Mouse (Mus musculus) thymus, postnatal 25 days (tissue): ENCODE data around the gene Igf2bp2.
A peak's percentile ranks its signal among the peaks of the same experiment; 100 is the strongest.

Experiments used
- DNase-seq: peaks from one replicate; pipeline ENCODE4 v3.0.0; 2022

Igf2bp2 gene

GRCm38 (mm10) chr16:22147131-22147530 is 16.0 kb downstream of the Igf2bp2 start:
- no peak for DNase-seq

DNA sequence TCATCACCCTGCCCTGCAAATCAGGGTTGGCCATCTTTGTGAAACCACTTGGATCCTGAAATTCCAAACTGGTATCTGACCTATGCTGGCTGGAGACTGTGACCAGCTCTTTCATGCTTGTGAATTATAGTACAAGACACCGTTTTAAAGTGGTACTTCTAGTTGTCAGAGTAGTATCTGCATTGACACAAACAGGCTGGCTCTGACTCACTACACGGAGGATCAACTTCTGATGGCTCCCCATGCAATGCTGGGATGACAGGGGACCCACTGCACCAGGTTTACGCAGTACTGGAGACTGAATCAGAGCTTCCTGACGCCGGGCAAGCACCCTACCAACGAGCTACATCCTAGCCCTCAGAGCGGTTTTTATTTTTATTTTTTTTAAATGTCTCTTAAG is 17.0 kb downstream of the Igf2bp2 start:
- DNase-seq = no peak

GRCm38 (mm10) chr16:22144490-22144889 is 18.6 kb downstream of the Igf2bp2 start:
- DNase-seq = no peak

GRCm38 (mm10) chr16:22140861-22141260 is 22.2 kb downstream of the Igf2bp2 start:
- DNase-seq = no peak

GRCm38 (mm10) chr16:22139821-22140220 is 23.3 kb downstream of the Igf2bp2 start:
- no peak for DNase-seq

GRCm38 (mm10) chr16:22136198-22136597 is 26.9 kb downstream of the Igf2bp2 start:
- no peak for DNase-seq

GRCm38 (mm10) chr16:22131321-22131720 is 31.8 kb downstream of the Igf2bp2 start:
- peak; percentile 60 for DNase-seq

DNA sequence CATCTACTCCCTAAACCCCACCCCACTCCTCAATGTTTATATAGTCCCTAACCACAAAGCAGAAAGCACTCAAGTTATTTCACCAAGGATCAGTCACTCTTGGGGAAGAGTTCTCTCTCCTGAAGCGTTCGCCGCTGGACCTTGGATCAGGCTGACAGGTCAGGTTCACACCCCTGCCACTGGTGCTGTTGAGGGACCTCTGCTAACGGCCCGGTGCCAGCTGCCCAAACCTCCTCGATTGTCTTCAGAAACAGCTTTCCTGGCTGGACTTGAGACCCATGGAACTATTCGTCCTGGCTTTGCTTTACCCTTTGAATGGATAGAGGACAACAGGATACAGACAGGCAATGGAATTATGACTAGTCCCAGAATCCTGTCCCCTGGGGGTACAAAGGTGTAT is 33.6 kb downstream of the Igf2bp2 start:
- DNase-seq = no peak

DNA sequence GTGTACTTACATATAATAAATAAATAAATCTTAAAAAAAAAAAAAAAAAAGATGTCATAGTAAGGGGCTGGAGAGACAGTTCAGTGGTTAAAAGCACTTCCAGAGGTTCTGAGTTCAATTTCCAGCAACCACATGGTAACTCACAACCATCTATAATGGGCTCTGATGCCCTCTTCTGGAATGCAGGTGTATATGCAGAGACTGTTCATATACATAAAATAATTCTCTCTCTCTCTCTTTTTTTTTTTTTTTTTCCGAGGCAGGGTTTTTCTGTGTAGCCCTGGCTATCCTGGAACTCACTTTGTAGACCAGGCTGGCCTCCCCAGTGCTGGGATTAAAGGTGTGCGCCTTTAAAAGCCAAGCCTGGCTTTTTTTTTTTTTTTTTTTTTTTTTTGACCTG is 34.5 kb downstream of the Igf2bp2 start:
- DNase-seq = no peak

- no peak for DNase-seq
Observed at GRCm38 (mm10) chr16:22127806-22128205, 35.3 kb downstream of the Igf2bp2 start.

- no peak for DNase-seq
Observed at GRCm38 (mm10) chr16:22126936-22127335, 36.2 kb downstream of the Igf2bp2 start.

- DNase-seq = no peak
Observed at GRCm38 (mm10) chr16:22124325-22124918, 38.7 kb downstream of the Igf2bp2 start.

- DNase-seq = peak; percentile 66
Observed at GRCm38 (mm10) chr16:22123658-22124057, 39.4 kb downstream of the Igf2bp2 start.

DNA sequence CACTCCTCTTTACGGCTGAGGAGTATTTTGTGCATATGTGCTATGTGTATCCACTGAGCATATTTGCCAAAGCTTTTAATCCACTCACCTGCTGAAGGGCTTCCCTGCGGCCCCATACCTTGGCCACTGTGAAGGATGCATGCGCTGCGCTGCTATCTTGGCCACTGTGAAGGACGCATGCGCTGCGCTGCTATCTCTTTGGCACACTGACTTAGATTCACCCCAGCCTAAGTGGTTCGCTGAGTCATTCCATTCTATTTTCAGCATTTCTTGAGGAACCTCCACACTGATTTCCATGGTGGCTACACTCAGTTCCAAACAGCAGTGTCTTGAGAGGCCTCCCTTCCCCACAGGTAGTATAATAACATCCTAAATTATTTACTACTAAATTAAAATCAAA is 42.0 kb downstream of the Igf2bp2 start:
- DNase-seq = no peak

DNA sequence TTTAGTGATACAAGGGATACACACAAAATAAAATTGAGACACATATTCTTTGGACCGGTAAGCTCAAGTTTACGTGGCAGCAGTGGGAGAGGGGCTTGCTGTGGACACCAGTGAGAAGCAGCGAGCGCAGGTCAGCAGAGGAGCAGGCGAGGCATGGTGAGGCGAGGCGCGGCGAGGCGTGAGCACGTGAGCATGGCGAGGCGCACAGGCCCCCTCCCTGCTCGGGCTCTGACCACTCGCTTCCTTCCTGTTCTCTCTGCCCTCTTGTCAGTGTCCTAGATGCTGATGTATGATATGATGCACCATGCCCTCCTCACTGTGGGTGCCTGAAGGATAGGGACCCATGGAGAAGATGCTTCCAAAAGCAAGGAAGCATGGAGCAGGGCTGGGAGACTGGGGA is 43.6 kb downstream of the Igf2bp2 start:
- peak; percentile 25 for DNase-seq

- peak; percentile 57 for DNase-seq
Observed at GRCm38 (mm10) chr16:22118716-22119501, 44.2 kb downstream of the Igf2bp2 start.

GRCm38 (mm10) chr16:22118151-22118550 is 44.9 kb downstream of the Igf2bp2 start:
- no peak for DNase-seq

GRCm38 (mm10) chr16:22116748-22117147 is 46.4 kb downstream of the Igf2bp2 start:
- DNase-seq = no peak

GRCm38 (mm10) chr16:22116058-22116457 is 47.0 kb downstream of the Igf2bp2 start:
- DNase-seq = no peak

GRCm38 (mm10) chr16:22110036-22110435 is 53.1 kb downstream of the Igf2bp2 start:
- no peak for DNase-seq

DNA sequence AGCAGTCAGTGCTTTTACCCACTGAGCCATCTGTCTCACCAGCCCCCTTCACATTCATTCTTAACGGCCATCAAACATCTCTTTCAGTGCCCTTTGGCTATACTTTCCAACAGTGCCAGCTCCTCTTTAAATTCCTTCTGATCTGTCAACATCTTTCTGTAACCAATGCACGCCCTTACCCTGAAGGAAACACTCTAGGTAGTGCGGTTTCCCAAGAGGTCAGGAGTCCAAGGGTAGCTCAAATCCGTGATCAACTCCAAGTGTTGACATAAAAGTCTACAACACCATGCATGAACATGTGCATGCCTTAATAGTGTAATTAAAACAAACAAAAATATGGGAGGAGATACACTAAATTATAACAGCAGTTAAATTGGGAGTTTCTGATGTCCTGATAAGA is 53.9 kb downstream of the Igf2bp2 start:
- DNase-seq = no peak

GRCm38 (mm10) chr16:22107897-22108516 is 55.1 kb downstream of the Igf2bp2 start:
- peak; percentile 61 for DNase-seq

GRCm38 (mm10) chr16:22106012-22106584 is 57.0 kb downstream of the Igf2bp2 start:
- no peak for DNase-seq

GRCm38 (mm10) chr16:22100067-22100466 is 63.0 kb downstream of the Igf2bp2 start:
- no peak for DNase-seq
